Mouse (Mus musculus) cerebellum, adult 11-12 months (tissue): Measurements from ENCODE around the gene Rmi2.

Experiments
- DNase-seq: peaks from one replicate; pipeline ENCODE4 v3.0.0; 2022

The Rmi2 gene

GRCm38 (mm10) chr16:10867501-10867900, 32.6 kb downstream of the Rmi2 start:
- DNase-seq: no peak

- DNase-seq: no peak
These were observed 33.1 kb downstream of the Rmi2 start for GRCm38 (mm10) chr16:10867904-10868440.

GRCm38 (mm10) chr16:10870969-10871368, 36.1 kb downstream of the Rmi2 start:
- no peak for DNase-seq

GRCm38 (mm10) chr16:10872825-10873360, 38.0 kb downstream of the Rmi2 start:
- no peak for DNase-seq

GRCm38 (mm10) chr16:10873654-10874053, 38.8 kb downstream of the Rmi2 start:
- peak; percentile 67 for DNase-seq

GRCm38 (mm10) chr16:10878227-10878626, 43.4 kb downstream of the Rmi2 start:
- DNase-seq: no peak

GRCm38 (mm10) chr16:10879467-10879866, 44.6 kb downstream of the Rmi2 start:
- no peak for DNase-seq

GRCm38 (mm10) chr16:10881231-10881962, 46.5 kb downstream of the Rmi2 start:
- no peak for DNase-seq

GRCm38 (mm10) chr16:10887436-10887835, 52.6 kb downstream of the Rmi2 start:
- DNase-seq: no peak

GRCm38 (mm10) chr16:10890363-10890762, 55.5 kb downstream of the Rmi2 start:
- DNase-seq: no peak

- no peak for DNase-seq
These were observed 58.3 kb downstream of the Rmi2 start for GRCm38 (mm10) chr16:10893161-10893560.

GRCm38 (mm10) chr16:10895906-10896305, 61.0 kb downstream of the Rmi2 start:
- no peak for DNase-seq

- DNase-seq: no peak
These were observed 62.5 kb downstream of the Rmi2 start for GRCm38 (mm10) chr16:10897372-10897771.

GRCm38 (mm10) chr16:10900736-10901135, 65.9 kb downstream of the Rmi2 start:
- DNase-seq: no peak

GRCm38 (mm10) chr16:10901956-10902355, 67.1 kb downstream of the Rmi2 start:
- no peak for DNase-seq

- DNase-seq: no peak
These were observed 68.0 kb downstream of the Rmi2 start for GRCm38 (mm10) chr16:10902849-10903248.

GRCm38 (mm10) chr16:10905661-10906113, 70.8 kb downstream of the Rmi2 start:
- no peak for DNase-seq

GRCm38 (mm10) chr16:10910541-10910940, 75.7 kb downstream of the Rmi2 start:
- no peak for DNase-seq

GRCm38 (mm10) chr16:10911061-10911460, 76.2 kb downstream of the Rmi2 start:
- DNase-seq: no peak

GRCm38 (mm10) chr16:10915066-10915465, 80.2 kb downstream of the Rmi2 start:
- no peak for DNase-seq

- no peak for DNase-seq
These were observed 81.4 kb downstream of the Rmi2 start for GRCm38 (mm10) chr16:10916271-10916670.

GRCm38 (mm10) chr16:10919856-10920255, 85.0 kb downstream of the Rmi2 start:
- DNase-seq: no peak

- peak; percentile 33 for DNase-seq
These were observed 88.7 kb downstream of the Rmi2 start for GRCm38 (mm10) chr16:10923561-10923960.

- peak; percentile 10 for DNase-seq
These were observed 90.8 kb downstream of the Rmi2 start for GRCm38 (mm10) chr16:10925591-10926180.
